Mouse (Mus musculus) retina, postnatal 1 day (tissue): ENCODE data around the gene Lgmn.

Experiments used
- DNase-seq: peaks from one replicate; pipeline ENCODE4 v3.0.0-alpha.2; 2012

The Lgmn gene

DNA sequence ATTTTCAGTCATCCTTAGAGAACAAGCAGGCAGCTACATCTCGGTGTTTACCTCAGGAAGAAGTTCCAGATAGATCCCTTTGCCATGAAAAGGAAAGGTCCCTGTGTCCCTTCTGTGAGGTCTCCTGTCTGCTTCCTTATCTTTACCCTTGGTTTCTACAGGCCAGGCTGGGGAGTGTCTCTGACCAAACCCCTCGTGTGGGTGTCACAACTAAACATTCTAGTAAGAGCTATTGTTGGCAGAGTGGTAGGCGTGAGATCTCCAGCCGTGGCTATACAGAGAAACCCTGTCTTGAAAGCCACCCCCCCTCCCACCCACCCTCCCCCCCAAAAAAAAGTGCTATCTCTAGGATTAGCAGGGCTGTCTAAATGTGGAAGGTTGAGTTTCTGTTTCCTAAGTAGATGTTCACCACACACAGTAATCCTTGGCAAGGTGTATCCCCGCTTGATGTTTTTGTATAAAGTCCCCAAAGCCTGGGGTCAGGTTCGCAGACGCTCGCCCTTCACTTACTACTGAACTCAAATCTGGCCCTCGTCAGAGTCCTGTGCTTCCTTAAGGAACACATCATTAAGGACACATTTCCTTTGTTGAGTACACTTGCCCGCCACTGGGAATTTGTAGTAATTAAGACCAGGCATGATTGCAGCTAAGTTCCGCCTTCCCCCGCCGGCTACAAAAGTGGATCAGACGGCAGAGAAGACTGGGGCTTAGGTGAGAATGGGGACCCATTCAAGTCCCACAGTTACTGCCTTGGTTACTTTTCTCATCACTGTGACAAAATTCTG is 94.4 kb downstream of the Lgmn start:
- no peak for DNase-seq
